Mouse (Mus musculus): ENCODE measurements around the gene T. TPM values are rescaled to one million over a fixed set of nuclear protein-coding genes. Genes with fewer than 3 reads are reported as not detected.
"Not testable (repeated sequence)": the region's sequence is repeated elsewhere in the genome, so short reads cannot be mapped to it uniquely, and the experiment has no call there.

The T gene
- polyA plus RNA-seq, 1 experiment, result 12.5 TPM

DNA sequence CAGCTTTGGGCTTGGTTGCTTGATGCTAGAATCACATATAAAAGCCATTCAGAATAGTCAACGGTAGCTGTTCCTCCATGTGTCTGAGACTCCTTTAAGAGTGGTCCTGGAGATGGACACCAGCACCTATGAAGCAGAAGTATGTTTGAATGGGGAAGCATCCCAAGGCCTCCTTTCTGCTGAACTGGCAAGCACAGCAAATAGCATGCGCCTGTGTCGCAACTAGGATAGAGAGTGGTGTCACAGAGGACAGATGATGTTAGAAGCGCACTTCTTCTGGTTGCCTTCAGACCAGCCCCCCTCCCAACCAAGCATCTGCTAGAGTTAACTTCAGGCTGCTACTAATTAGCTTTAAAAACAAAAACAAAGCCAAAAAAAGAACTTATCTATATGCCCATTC lies 43.7 kb upstream of the T start:
- Histone ChIP-seq H3K4me3 (ENCODE audit: low read depth, low read length) (no peak overlapping the region), H3K27me3 (ENCODE audit: control insufficient read depth, insufficient read depth, low read length, poor library complexity, severe bottlenecking) (no peaks in the 10 kb centered on the region), H3K9ac (ENCODE audit: low read depth, poor library complexity, severe bottlenecking) (no peak overlapping the region), H3K27ac (ENCODE audit: insufficient read depth, low read length) (no peak overlapping the region), H3K9me3 (replicated peaks; ENCODE audit: control insufficient read depth, insufficient read depth, low read length, poor library complexity, severe bottlenecking) (no peaks in the 10 kb centered on the region), H3K4me1 (ENCODE audit: control insufficient read depth, insufficient read depth, low read length) (no peaks in the 10 kb centered on the region), H3K36me3 (ENCODE audit: control insufficient read depth, insufficient read depth, low read length, poor library complexity, severe bottlenecking) (no peaks in the 10 kb centered on the region)
- TF ChIP-seq EP300 (IDR thresholded peaks at IDR 0.05; ENCODE audit: insufficient read depth, low read depth, low read length) (no peak), POLR2A (IDR thresholded peaks at IDR 0.05; ENCODE audit: insufficient read depth, low read length) (no peak), CTCF (IDR thresholded peaks at IDR 0.05; ENCODE audit: low read depth, low read length) (no peak)

- TF ChIP-seq CTCF (IDR thresholded peaks at IDR 0.05; ENCODE audit: low read depth, low read length) (no peak), EP300 (IDR thresholded peaks at IDR 0.05; ENCODE audit: insufficient read depth, low read depth, low read length) (no peak), POLR2A (IDR thresholded peaks at IDR 0.05; ENCODE audit: insufficient read depth, low read length) (no peak)
- Histone ChIP-seq H3K4me3 (ENCODE audit: low read depth, low read length) (no peak overlapping the region), H3K4me1 (ENCODE audit: control insufficient read depth, insufficient read depth, low read length) (no peaks in the 10 kb centered on the region), H3K27me3 (ENCODE audit: control insufficient read depth, insufficient read depth, low read length, poor library complexity, severe bottlenecking) (no peaks in the 10 kb centered on the region), H3K9me3 (replicated peaks; ENCODE audit: control insufficient read depth, insufficient read depth, low read length, poor library complexity, severe bottlenecking) (no peaks in the 10 kb centered on the region), H3K36me3 (ENCODE audit: control insufficient read depth, insufficient read depth, low read length, poor library complexity, severe bottlenecking) (no peaks in the 10 kb centered on the region), H3K27ac (ENCODE audit: insufficient read depth, low read length) (no peak overlapping the region), H3K9ac (ENCODE audit: low read depth, poor library complexity, severe bottlenecking) (no peak overlapping the region)
Measured at GRCm38 (mm10) chr17:8396371-8396770, 37.9 kb upstream of the T start.

- H3K4me3 ChIP-seq (ENCODE audit: low read depth, low read length), result no peak overlapping the region
- H3K27ac ChIP-seq (ENCODE audit: insufficient read depth, low read length), result no peak overlapping the region
Measured at GRCm38 (mm10) chr17:8397946-8398345, 36.3 kb upstream of the T start.

DNA sequence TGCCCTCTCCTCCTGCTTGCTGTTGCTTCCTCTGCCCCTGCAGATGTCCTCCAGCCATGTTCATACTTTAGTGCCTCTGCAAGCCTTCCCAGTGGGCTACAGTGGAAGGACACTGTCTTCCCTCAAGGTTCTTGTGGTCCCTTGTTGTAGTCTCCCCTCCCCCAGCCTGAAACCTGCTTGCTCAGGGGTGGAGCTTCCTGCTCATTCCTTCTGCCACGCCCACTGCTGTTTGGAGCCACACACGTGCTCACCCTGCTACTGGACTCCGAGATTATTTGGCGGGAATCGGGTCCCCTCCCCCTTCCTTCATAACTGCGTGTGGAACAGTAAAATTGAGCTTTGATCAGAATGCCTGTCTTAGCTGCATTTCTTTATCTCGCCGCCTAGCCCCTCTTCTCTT lies 30.3 kb upstream of the T start:
- H3K9me3 ChIP-seq (replicated peaks; ENCODE audit: control insufficient read depth, insufficient read depth, low read length, poor library complexity, severe bottlenecking); H3K36me3 ChIP-seq (ENCODE audit: control insufficient read depth, insufficient read depth, low read length, poor library complexity, severe bottlenecking); H3K4me3 ChIP-seq (ENCODE audit: low read depth, low read length): not testable (repeated sequence)

More at GRCm38 (mm10) chr17:8397946-8398345, 36.3 kb upstream of the T start:
- H3K9ac ChIP-seq (ENCODE audit: low read depth, poor library complexity, severe bottlenecking), result no peak overlapping the region
- no peaks in the 10 kb centered on the region for H3K9me3 ChIP-seq (replicated peaks; ENCODE audit: control insufficient read depth, insufficient read depth, low read length, poor library complexity, severe bottlenecking)
- no peaks in the 10 kb centered on the region for H3K27me3 ChIP-seq (ENCODE audit: control insufficient read depth, insufficient read depth, low read length, poor library complexity, severe bottlenecking)
- H3K4me1 ChIP-seq (ENCODE audit: control insufficient read depth, insufficient read depth, low read length), result no peaks in the 10 kb centered on the region
- H3K36me3 ChIP-seq (ENCODE audit: control insufficient read depth, insufficient read depth, low read length, poor library complexity, severe bottlenecking), result no peaks in the 10 kb centered on the region
- no peak for TF ChIP-seq CTCF (IDR thresholded peaks at IDR 0.05; ENCODE audit: low read depth, low read length)
- no peak for TF ChIP-seq POLR2A (IDR thresholded peaks at IDR 0.05; ENCODE audit: insufficient read depth, low read length)
- TF ChIP-seq EP300 (IDR thresholded peaks at IDR 0.05; ENCODE audit: insufficient read depth, low read depth, low read length), result no peak

DNA sequence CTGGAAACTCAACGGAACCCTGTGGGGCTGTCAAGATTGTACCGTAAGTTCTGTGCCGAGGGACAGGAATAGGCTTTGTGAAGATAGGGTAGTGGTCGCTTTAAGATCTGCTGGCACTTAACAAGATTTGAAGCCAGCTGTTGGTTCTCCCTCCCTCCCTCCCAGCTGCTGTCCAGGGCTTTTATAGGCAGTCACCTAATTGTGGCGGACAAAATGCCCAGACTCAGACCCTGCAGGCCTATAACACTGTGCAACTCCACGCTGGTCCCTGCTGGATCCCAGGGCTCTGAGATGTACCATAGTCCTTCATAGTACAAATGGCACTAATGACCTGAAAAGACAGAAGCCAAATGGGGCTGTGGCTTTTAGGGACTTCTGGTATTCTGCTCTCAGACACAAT lies 27.9 kb upstream of the T start:
- no peak for TF ChIP-seq EP300 (IDR thresholded peaks at IDR 0.05; ENCODE audit: insufficient read depth, low read depth, low read length)
- TF ChIP-seq CTCF (IDR thresholded peaks at IDR 0.05; ENCODE audit: low read depth, low read length), result no peak
- Histone ChIP-seq H3K4me1 (ENCODE audit: control insufficient read depth, insufficient read depth, low read length) (no peaks in the 10 kb centered on the region), H3K9ac (ENCODE audit: low read depth, poor library complexity, severe bottlenecking) (no peak overlapping the region), H3K27me3 (ENCODE audit: control insufficient read depth, insufficient read depth, low read length, poor library complexity, severe bottlenecking) (no peaks in the 10 kb centered on the region), H3K4me3 (ENCODE audit: low read depth, low read length) (no peak overlapping the region), H3K27ac (ENCODE audit: insufficient read depth, low read length) (no peak overlapping the region), H3K9me3 (replicated peaks; ENCODE audit: control insufficient read depth, insufficient read depth, low read length, poor library complexity, severe bottlenecking) (peaks cover 3% of the 10 kb centered on the region; the same call in 1 of the 2 replicates), H3K36me3 (ENCODE audit: control insufficient read depth, insufficient read depth, low read length, poor library complexity, severe bottlenecking) (no peaks in the 10 kb centered on the region)

More for the DNA sequence above, 30.3 kb upstream of the T start:
- H3K9ac ChIP-seq (ENCODE audit: low read depth, poor library complexity, severe bottlenecking); H3K27me3 ChIP-seq (ENCODE audit: control insufficient read depth, insufficient read depth, low read length, poor library complexity, severe bottlenecking); H3K4me1 ChIP-seq (ENCODE audit: control insufficient read depth, insufficient read depth, low read length); H3K27ac ChIP-seq (ENCODE audit: insufficient read depth, low read length): not testable (repeated sequence)

- H3K27ac ChIP-seq (ENCODE audit: insufficient read depth, low read length); H3K9ac ChIP-seq (ENCODE audit: low read depth, poor library complexity, severe bottlenecking); H3K36me3 ChIP-seq (ENCODE audit: control insufficient read depth, insufficient read depth, low read length, poor library complexity, severe bottlenecking); H3K4me3 ChIP-seq (ENCODE audit: low read depth, low read length); H3K9me3 ChIP-seq (replicated peaks; ENCODE audit: control insufficient read depth, insufficient read depth, low read length, poor library complexity, severe bottlenecking); H3K27me3 ChIP-seq (ENCODE audit: control insufficient read depth, insufficient read depth, low read length, poor library complexity, severe bottlenecking); H3K4me1 ChIP-seq (ENCODE audit: control insufficient read depth, insufficient read depth, low read length): not testable (repeated sequence)
Measured at GRCm38 (mm10) chr17:8408002-8408401, 26.2 kb upstream of the T start.
